Mouse (Mus musculus) MEL (cell line): ENCODE measurements around the gene Ipo13. TPM values are rescaled to one million over a fixed set of nuclear protein-coding genes. Genes with fewer than 3 reads are reported as not detected.

Source experiments
- DNase-seq: peaks from one replicate; pipeline ENCODE4 v3.0.0; 2011; ENCODE audit warnings: low read depth, low spot score
- H3K27ac ChIP-seq: 2 replicates; pipeline ENCODE4 v1.5.1; 2012; ENCODE audit warnings: low read depth, mild to moderate bottlenecking, control low read depth, low read length, moderate library complexity; ENCODE audit not compliant: control insufficient read depth
- H3K27me3 ChIP-seq, 2 experiments: fragments of 150-350 bp in 1 of 2; sonication (generic) in 1 of 2; 2 replicates each; pipeline ENCODE4 v1.6.1; 2012; ENCODE audit warnings: low read length in 2 of 2, mild to moderate bottlenecking in 2 of 2, improper control_type of control experiment in 1 of 2, moderate library complexity in 1 of 2; ENCODE audit not compliant: insufficient read depth in 2 of 2, control insufficient read depth in 1 of 2
- H3K36me3 ChIP-seq, 2 experiments: 2 replicates each; pipeline ENCODE4 v1.6.1; 2012 to 2014; ENCODE audit warnings: low read length in 2 of 2, improper control_type of control experiment in 1 of 2, inconsistent platforms in 1 of 2, mild to moderate bottlenecking in 1 of 2; ENCODE audit not compliant: insufficient read depth in 2 of 2, control insufficient read depth in 1 of 2
- H3K4me1 ChIP-seq, 2 experiments: fragments of 150-350 bp in 1 of 2; sonication (generic) in 1 of 2; 2 replicates each; pipeline ENCODE4 v1.6.1; 2012; ENCODE audit warnings: low read length in 2 of 2, improper control_type of control experiment in 1 of 2, mild to moderate bottlenecking in 1 of 2; ENCODE audit not compliant: insufficient read depth in 2 of 2, control insufficient read depth in 1 of 2
- H3K4me3 ChIP-seq, 2 experiments: fragments of 150-350 bp in 1 of 2; sonication (generic) in 1 of 2; 2 replicates each; pipeline ENCODE4 v1.5.1; 2012; ENCODE audit warnings: low read depth in 2 of 2, low read length in 2 of 2, mild to moderate bottlenecking in 2 of 2, moderate library complexity in 2 of 2, control low read depth in 1 of 2, improper control_type of control experiment in 1 of 2; ENCODE audit not compliant: control insufficient read depth in 1 of 2, insufficient read depth in 1 of 2
- H3K79me2 ChIP-seq: 2 replicates; pipeline ENCODE4 v1.6.1; 2012; ENCODE audit warnings: mild to moderate bottlenecking, low read length, moderate library complexity; ENCODE audit not compliant: control insufficient read depth, poor library complexity, insufficient read depth
- H3K9ac ChIP-seq: 2 replicates; pipeline ENCODE4 v1.6.1; 2012; ENCODE audit warnings: low read depth, mild to moderate bottlenecking, control low read depth, low read length, moderate library complexity; ENCODE audit not compliant: control insufficient read depth, poor library complexity, severe bottlenecking
- H3K9me3 ChIP-seq: fragments of 150-350 bp; sonication (generic); replicated peaks from 2 replicates; pipeline ENCODE4 v1.6.1; 2012; ENCODE audit warnings: mild to moderate bottlenecking, low read length, improper control_type of control experiment, moderate library complexity; ENCODE audit not compliant: insufficient read depth
- BHLHE40 ChIP-seq: IDR thresholded peaks from 2 replicates; pipeline ENCODE4 v1.6.1; 2012; ENCODE audit warnings: low read depth, mild to moderate bottlenecking, inconsistent platforms, low read length, improper control_type of control experiment, borderline replicate concordance
- CHD2 ChIP-seq: IDR thresholded peaks from 2 replicates; pipeline ENCODE4 v1.6.1; 2011; ENCODE audit warnings: low read length, improper control_type of control experiment
- E2F4 ChIP-seq: IDR thresholded peaks from 2 replicates; pipeline ENCODE4 v1.6.1; 2011; ENCODE audit warnings: low read depth, low read length, improper control_type of control experiment, borderline replicate concordance
- ELF1 ChIP-seq: IDR thresholded peaks from 2 replicates; pipeline ENCODE4 v1.6.1; 2014; ENCODE audit warnings: low read depth, mild to moderate bottlenecking, inconsistent platforms, low read length, improper control_type of control experiment, moderate library complexity
- EP300 ChIP-seq, 2 experiments: IDR thresholded peaks; 2 replicates each; pipeline ENCODE4 v1.6.1; 2011; ENCODE audit warnings: improper control_type of control experiment in 2 of 2, low read length in 2 of 2, low read depth in 1 of 2, mild to moderate bottlenecking in 1 of 2
- ETS1 ChIP-seq: IDR thresholded peaks from 2 replicates; pipeline ENCODE4 v1.6.1; 2012; ENCODE audit warnings: low read depth, mild to moderate bottlenecking, inconsistent platforms, low read length, improper control_type of control experiment, moderate library complexity
- GABPA ChIP-seq: IDR thresholded peaks from 2 replicates; pipeline ENCODE4 v1.6.1; 2012; ENCODE audit warnings: low read depth, mild to moderate bottlenecking, inconsistent platforms, low read length, improper control_type of control experiment, moderate library complexity
- HCFC1 ChIP-seq: IDR thresholded peaks from 2 replicates; pipeline ENCODE4 v1.6.1; 2012; ENCODE audit warnings: low read depth, mild to moderate bottlenecking, inconsistent platforms, low read length, improper control_type of control experiment, moderate library complexity
- KAT2A ChIP-seq: conservative IDR thresholded peaks from 2 replicates; pipeline ENCODE4 v1.6.1; 2012; ENCODE audit warnings: low read depth, low read length, improper control_type of control experiment, inconsistent platforms
- MAFK ChIP-seq: IDR thresholded peaks from 2 replicates; pipeline ENCODE4 v1.6.1; 2011; ENCODE audit warnings: low read depth, mild to moderate bottlenecking, low read length, improper control_type of control experiment, borderline replicate concordance
- MEF2A ChIP-seq: IDR thresholded peaks from 2 replicates; pipeline ENCODE4 v1.6.1; 2014; ENCODE audit warnings: low read depth, mild to moderate bottlenecking, inconsistent platforms, low read length, improper control_type of control experiment; ENCODE audit not compliant: poor library complexity, insufficient replicate concordance, severe bottlenecking; ENCODE audit errors: extremely low read depth
- MYB ChIP-seq: IDR thresholded peaks from 2 replicates; pipeline ENCODE4 v1.6.1; 2011; ENCODE audit warnings: mild to moderate bottlenecking, low read depth, low read length, improper control_type of control experiment
- MYC ChIP-seq: IDR thresholded peaks from 2 replicates; pipeline ENCODE4 v1.6.1; 2011; ENCODE audit warnings: low read depth, mild to moderate bottlenecking, low read length, improper control_type of control experiment, moderate library complexity
- NELFE ChIP-seq: IDR thresholded peaks from 2 replicates; pipeline ENCODE4 v1.6.1; 2011; ENCODE audit warnings: low read depth, low read length, improper control_type of control experiment
- NRF1 ChIP-seq: IDR thresholded peaks from 2 replicates; pipeline ENCODE4 v1.6.1; 2014; ENCODE audit warnings: low read depth, mild to moderate bottlenecking, inconsistent platforms, low read length, improper control_type of control experiment, moderate library complexity; ENCODE audit not compliant: poor library complexity, insufficient read depth, severe bottlenecking
- POLR2A ChIP-seq, 2 experiments: IDR thresholded peaks; 2 replicates each; pipeline ENCODE4 v1.6.1; 2011 to 2012; ENCODE audit warnings: low read length in 2 of 2, mild to moderate bottlenecking in 2 of 2, control low read depth in 1 of 2, improper control_type of control experiment in 1 of 2, low read depth in 1 of 2, moderate library complexity in 1 of 2; ENCODE audit not compliant: control insufficient read depth in 1 of 2, insufficient read depth in 1 of 2, poor library complexity in 1 of 2
- RCOR1 ChIP-seq: IDR thresholded peaks from 2 replicates; pipeline ENCODE4 v1.6.1; 2012; ENCODE audit warnings: low read depth, mild to moderate bottlenecking, inconsistent platforms, low read length, improper control_type of control experiment
- TAL1 ChIP-seq: IDR thresholded peaks from 2 replicates; pipeline ENCODE4 v1.6.1; 2012; ENCODE audit warnings: mild to moderate bottlenecking, inconsistent platforms, low read length, moderate library complexity, mixed read lengths
- TCF12 ChIP-seq: IDR thresholded peaks from 2 replicates; pipeline ENCODE4 v1.6.1; 2014; ENCODE audit warnings: low read depth, mild to moderate bottlenecking, inconsistent platforms, low read length, improper control_type of control experiment, moderate library complexity
- USF2 ChIP-seq, 2 experiments: IDR thresholded peaks; 2 replicates each; pipeline ENCODE4 v1.6.1; 2011 to 2012; ENCODE audit warnings: improper control_type of control experiment in 2 of 2, low read length in 2 of 2, borderline replicate concordance in 1 of 2, inconsistent platforms in 1 of 2, low read depth in 1 of 2, mild to moderate bottlenecking in 1 of 2; ENCODE audit not compliant: insufficient read depth in 1 of 2
- ZC3H11A ChIP-seq: IDR thresholded peaks from 2 replicates; pipeline ENCODE4 v1.6.1; 2012; ENCODE audit warnings: low read depth, mild to moderate bottlenecking, inconsistent platforms, low read length, improper control_type of control experiment
- polyA plus RNA-seq, 2 experiments: library from polyadenylated mRNA; stranded (reverse) in 1 of 2; unstranded in 1 of 2; fragments of >175 nt in 1 of 2; fragments of >200 nt in 1 of 2; gene quantifications; 2 replicates each; pipeline versions ENCODE4 v1.2.1 to v1.2.4; 2012; ENCODE audit warnings: low replicate concordance in 2 of 2, low read depth in 1 of 2; ENCODE audit not compliant: insufficient read length in 2 of 2, insufficient read depth in 1 of 2, missing spikeins in 1 of 2
- total RNA-seq: library from RNA; depleted of rRNA; stranded (reverse); fragments of 300-350 nt; gene quantifications from 2 replicates; pipeline ENCODE4 v1.2.3, GENCODE M21; 2012

Gene Ipo13
- total and polyA plus RNA-seq, 3 experiments: 39.5 to 88.0 TPM; not detected in 1

DNA sequence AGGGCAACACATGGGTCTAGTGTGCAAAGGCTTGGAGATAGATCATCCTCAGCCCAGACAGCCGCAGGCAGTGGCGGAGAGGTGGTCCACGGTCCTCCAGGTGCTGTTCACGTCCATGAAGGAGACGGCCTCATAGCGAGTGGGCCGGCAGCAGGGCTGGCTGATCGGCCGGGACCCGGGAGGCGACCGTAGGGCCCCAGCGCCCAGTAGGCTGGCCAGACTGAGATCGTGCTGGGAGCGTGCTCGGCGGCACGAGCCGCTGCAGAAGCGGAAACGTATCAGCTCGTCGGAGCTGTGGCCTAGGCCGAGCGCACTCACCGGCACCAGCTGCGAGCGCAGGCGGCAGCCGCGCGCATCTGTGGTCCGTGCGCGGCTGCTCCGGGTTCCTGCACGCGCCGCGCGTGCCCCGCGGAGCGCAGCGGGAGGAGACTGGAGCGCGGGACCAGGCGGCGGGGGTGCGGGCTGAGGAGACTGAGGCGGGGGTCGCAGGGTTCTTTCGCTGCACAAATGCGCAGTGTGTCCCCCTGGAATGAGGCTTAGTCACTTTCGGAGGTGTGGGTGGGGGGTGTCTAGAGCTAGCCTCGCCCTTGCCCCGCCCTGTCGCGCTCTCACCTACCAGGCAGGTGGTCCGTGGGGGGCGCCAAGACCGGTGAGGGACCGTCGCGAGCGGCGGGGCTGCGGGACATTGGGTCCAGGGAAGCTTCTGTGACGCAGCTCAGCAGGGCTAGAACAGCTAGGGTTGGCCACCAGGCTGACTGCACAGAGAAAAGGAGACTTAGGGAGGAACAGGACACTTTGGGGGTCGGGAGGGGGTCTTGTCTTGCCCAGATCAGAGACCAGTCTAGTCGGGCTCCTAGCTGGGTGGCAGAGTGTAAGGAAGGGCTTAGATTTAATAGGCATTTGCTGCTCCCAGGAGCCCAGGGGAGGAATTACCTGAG is 12.0 kb upstream of the Ipo13 start:
- Histone ChIP-seq H3K9me3 (no peaks in the 10 kb centered on the region), H3K4me3 (peak overlapping the region; percentile 13 to 22; a peak in 3 of 4 replicates), H3K27ac (no peak overlapping the region), H3K36me3 (peaks cover 0 to 9% of the 10 kb centered on the region in 2 experiments; a peak in 2 of 4 replicates), H3K27me3 (no peaks in the 10 kb centered on the region), H3K9ac (peak overlapping the region; percentile 51), H3K4me1 (peaks cover 0 to 20% of the 10 kb centered on the region in 2 experiments; a peak in 3 of 4 replicates), H3K79me2 (no peaks in the 10 kb centered on the region)
- DNase-seq: peak; percentile 52
- TF ChIP-seq NRF1 (peak; percentile 41; the same call in 1 of the 2 replicates), MYB (no peak), BHLHE40 (peak; percentile 29; the same call in 1 of the 2 replicates)

DNA sequence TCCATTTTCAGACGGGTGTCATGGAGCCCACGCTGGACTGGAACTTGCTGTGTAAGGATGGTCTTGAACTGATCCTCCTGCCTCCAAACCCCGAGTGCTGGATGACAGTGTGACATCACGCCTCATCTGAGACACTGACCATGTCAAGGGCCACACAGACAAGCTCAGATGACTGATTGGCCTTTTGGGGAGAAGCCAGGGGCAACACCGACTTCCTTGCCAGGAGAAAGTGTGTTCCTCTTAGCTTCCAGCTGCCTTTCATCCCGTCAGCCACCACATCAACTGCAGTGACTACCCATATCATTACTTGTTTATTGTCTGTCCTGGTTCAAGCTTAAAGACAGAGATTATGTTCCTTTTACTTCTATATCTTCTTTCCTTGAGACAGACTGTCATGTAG is 10.1 kb upstream of the Ipo13 start:
- TF ChIP-seq ZC3H11A: no peak
- TF ChIP-seq EP300 (IDR thresholded peaks at IDR 0.05; ENCODE audit: low read depth in 1 of 2, low read length in 2 of 2): no peak
- TF ChIP-seq TAL1: no peak
- TF ChIP-seq NELFE: no peak
- no peak for TF ChIP-seq RCOR1
- TF ChIP-seq MAFK: no peak
- TF ChIP-seq GABPA: no peak
- no peak for TF ChIP-seq CHD2
- no peak for TF ChIP-seq USF2 (IDR thresholded peaks at IDR 0.05; ENCODE audit: borderline replicate concordance in 1 of 2, insufficient read depth in 1 of 2, low read depth in 1 of 2, low read length in 2 of 2)
- no peak for TF ChIP-seq ETS1
- no peak for TF ChIP-seq KAT2A
- TF ChIP-seq POLR2A (IDR thresholded peaks at IDR 0.05; ENCODE audit: control insufficient read depth in 1 of 2, insufficient read depth in 1 of 2, low read depth in 1 of 2, low read length in 2 of 2, poor library complexity in 1 of 2): no peak
- TF ChIP-seq E2F4: no peak
- TF ChIP-seq HCFC1: no peak
- TF ChIP-seq ELF1: no peak
- TF ChIP-seq TCF12: no peak
- TF ChIP-seq MYC: no peak
- no peak for TF ChIP-seq MEF2A
- TF ChIP-seq, all 39 proteins: peak for 0
- no peak overlapping the region for H3K9ac ChIP-seq
- H3K9me3 ChIP-seq: no peaks in the 10 kb centered on the region
- H3K79me2 ChIP-seq: no peaks in the 10 kb centered on the region
- H3K4me3 ChIP-seq: no peak overlapping the region
- peaks cover 3 to 31% of the 10 kb centered on the region in 2 experiments for H3K4me1 ChIP-seq
- DNase-seq: no peak
- H3K36me3 ChIP-seq: peaks cover 0 to 17% of the 10 kb centered on the region in 2 experiments; a peak in 2 of 4 replicates
- no peaks in the 10 kb centered on the region for H3K27me3 ChIP-seq
- no peak overlapping the region for H3K27ac ChIP-seq
